Mouse (Mus musculus) heart, embryonic 12.5 days (tissue): ENCODE data around the gene Wnt2b. TPM values are rescaled to one million over a fixed set of nuclear protein-coding genes. Genes with fewer than 3 reads are reported as not detected.

Source experiments
- ATAC-seq: fragments of 200-750 bp; cut with Nextera tagmentation; 2 replicates; pipeline ENCODE4 v1.8.0; 2017; ENCODE audit warnings: moderate TSS enrichment, moderate library complexity; ENCODE audit not compliant: insufficient number of reproducible peaks, low FRiP score
- H3K27ac ChIP-seq: fragments of 300-500 bp; sonication (generic); 2 replicates; pipeline ENCODE4 v1.5.1; 2016; ENCODE audit warnings: mild to moderate bottlenecking, moderate library complexity; ENCODE audit not compliant: poor library complexity, severe bottlenecking
- H3K27me3 ChIP-seq: fragments of 300-500 bp; sonication (generic); replicated peaks from 2 replicates; pipeline ENCODE4 v1.6.1; 2016; ENCODE audit warnings: mild to moderate bottlenecking, moderate library complexity
- H3K36me3 ChIP-seq: fragments of 300-500 bp; sonication (generic); 2 replicates; pipeline ENCODE4 v1.6.1; 2016; ENCODE audit warnings: mild to moderate bottlenecking, moderate library complexity
- H3K4me1 ChIP-seq: fragments of 300-500 bp; sonication (generic); replicated peaks from 2 replicates; pipeline ENCODE4 v1.6.1; 2016; ENCODE audit warnings: mild to moderate bottlenecking
- H3K4me2 ChIP-seq: fragments of 300-500 bp; sonication (generic); 2 replicates; pipeline ENCODE4 v1.6.1; 2016; ENCODE audit warnings: mild to moderate bottlenecking, moderate library complexity
- H3K4me3 ChIP-seq: fragments of 300-500 bp; sonication (generic); 2 replicates; pipeline ENCODE4 v1.5.1; 2016; ENCODE audit warnings: mild to moderate bottlenecking
- H3K9ac ChIP-seq: fragments of 300-500 bp; sonication (generic); 2 replicates; pipeline ENCODE4 v1.6.1; 2016; ENCODE audit warnings: mild to moderate bottlenecking, moderate library complexity
- H3K9me3 ChIP-seq: fragments of 300-500 bp; sonication (generic); replicated peaks from 2 replicates; pipeline ENCODE4 v1.6.1; 2016; ENCODE audit warnings: mild to moderate bottlenecking, moderate library complexity
- WGBS: fragments of 180-500 bp; shearing (Covaris S2); methylation state at CpG from one replicate; pipeline ENCODE4 v1.1.7; 2016; 5-methylcytosine and 5-hydroxymethylcytosine counted together
- polyA plus RNA-seq: library from polyadenylated mRNA; unstranded; fragments of >200 nt; fragmentation: Nextera tagmentation; extraction: Ambion mirVana; gene quantifications from 2 replicates; pipeline ENCODE4 v1.2.1, GENCODE M21; 2016

Wnt2b gene
- 1.3 and 1.4 TPM in 2 replicates for polyA plus RNA-seq

DNA sequence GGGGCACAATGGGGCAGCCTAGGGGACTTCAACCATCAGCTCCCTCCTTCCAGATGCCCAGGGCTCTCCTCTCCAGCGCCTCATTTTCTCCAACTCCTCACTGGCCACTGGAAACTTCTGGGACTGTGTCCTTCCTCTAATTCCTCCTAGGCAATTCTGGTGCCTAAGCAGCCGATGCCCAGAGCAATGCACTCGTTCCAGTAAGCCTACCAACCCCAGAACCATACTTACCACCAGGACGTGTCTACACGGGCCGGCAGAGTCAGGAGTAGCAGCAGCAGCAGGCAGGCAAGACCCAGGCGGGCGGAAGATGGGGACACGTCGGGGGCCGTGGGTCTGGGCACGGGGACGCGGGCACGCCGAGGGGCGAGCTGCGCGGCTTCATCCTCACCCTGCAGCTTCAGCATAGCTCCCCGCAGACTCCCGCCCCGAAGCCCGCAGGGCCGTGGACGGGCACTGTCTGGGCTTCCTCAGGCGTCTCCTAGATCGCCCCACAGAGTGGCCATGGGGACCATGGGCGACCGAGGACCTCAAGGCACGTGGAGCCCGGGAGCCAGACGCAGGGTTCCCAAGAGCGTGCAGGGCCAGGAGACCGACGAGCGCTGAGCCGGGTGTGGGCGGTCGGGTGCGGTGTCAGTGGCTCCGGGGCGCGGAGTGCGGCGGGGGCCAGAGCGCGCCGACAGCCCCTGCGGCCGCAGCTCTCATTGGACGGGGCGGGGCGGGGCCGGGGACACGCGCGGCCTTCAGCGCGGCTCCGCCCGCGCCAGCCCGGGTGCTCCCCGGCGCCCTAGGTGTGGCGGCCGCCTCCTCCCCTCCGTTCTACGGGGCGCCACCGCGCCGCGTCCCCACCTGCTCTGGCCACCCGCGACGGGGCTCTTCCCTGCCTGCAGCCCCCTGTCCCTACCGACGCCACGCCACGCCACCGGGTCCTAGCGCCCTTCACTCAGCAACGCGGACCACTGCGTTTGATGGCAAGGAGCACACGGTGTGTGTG lies at the start of gene Wnt2b:
Gene Wnt2b, minus strand, starts transcription at position 856 of the 994 bp plus-strand sequence.
- peaks cover 60% of the 10 kb centered on the region for H3K27me3 ChIP-seq
- H3K27ac ChIP-seq: no peak within 1 kb of the TSS
- peak within 1 kb of the TSS; percentile 60 for H3K4me3 ChIP-seq
- no peaks in the 10 kb centered on the region for H3K36me3 ChIP-seq
- peaks cover 45% of the 10 kb centered on the region for H3K4me1 ChIP-seq
- WGBS: 1% methylated on average over 85 of the region's 87 CpGs
- H3K9ac ChIP-seq: peak within 1 kb of the TSS; percentile 65
- no peaks in the 10 kb centered on the region for H3K9me3 ChIP-seq
- peak within 1 kb of the TSS; percentile 92 for H3K4me2 ChIP-seq
- ATAC-seq: peak; percentile 38

GRCm38 (mm10) chr3:105010681-105011339 lies 49.1 kb upstream of the Wnt2b start:
- H3K9me3 ChIP-seq: no peaks in the 10 kb centered on the region
- peaks cover 57% of the 10 kb centered on the region for H3K36me3 ChIP-seq
- H3K4me3 ChIP-seq: no peak overlapping the region
- no peaks in the 10 kb centered on the region for H3K27me3 ChIP-seq
- H3K9ac ChIP-seq: no peak overlapping the region
- WGBS: 86% methylated on average over 11 of the region's 11 CpGs
- peaks cover 40% of the 10 kb centered on the region for H3K4me1 ChIP-seq
- no peak for ATAC-seq
- H3K4me2 ChIP-seq: no peak overlapping the region
- H3K27ac ChIP-seq: no peak overlapping the region

GRCm38 (mm10) chr3:105008070-105008469 lies 46.3 kb upstream of the Wnt2b start:
- Histone ChIP-seq H3K4me2 (no peak overlapping the region), H3K27ac (no peak overlapping the region), H3K9me3 (no peaks in the 10 kb centered on the region), H3K36me3 (peaks cover 83% of the 10 kb centered on the region), H3K27me3 (no peaks in the 10 kb centered on the region), H3K4me1 (peaks cover 16% of the 10 kb centered on the region), H3K9ac (no peak overlapping the region), H3K4me3 (no peak overlapping the region)
- WGBS: 83% methylated on average over 9 of the region's 9 CpGs
- ATAC-seq: no peak

- Histone ChIP-seq H3K9me3 (no peaks in the 10 kb centered on the region), H3K27me3 (no peaks in the 10 kb centered on the region), H3K4me1 (peaks cover 11% of the 10 kb centered on the region), H3K4me3 (no peak overlapping the region), H3K4me2 (no peak overlapping the region), H3K27ac (no peak overlapping the region), H3K9ac (no peak overlapping the region), H3K36me3 (peaks cover 85% of the 10 kb centered on the region)
- WGBS: 94% methylated on average over 6 of the region's 6 CpGs
- no peak for ATAC-seq
Measured at GRCm38 (mm10) chr3:105006101-105006500, 44.4 kb upstream of the Wnt2b start.

DNA sequence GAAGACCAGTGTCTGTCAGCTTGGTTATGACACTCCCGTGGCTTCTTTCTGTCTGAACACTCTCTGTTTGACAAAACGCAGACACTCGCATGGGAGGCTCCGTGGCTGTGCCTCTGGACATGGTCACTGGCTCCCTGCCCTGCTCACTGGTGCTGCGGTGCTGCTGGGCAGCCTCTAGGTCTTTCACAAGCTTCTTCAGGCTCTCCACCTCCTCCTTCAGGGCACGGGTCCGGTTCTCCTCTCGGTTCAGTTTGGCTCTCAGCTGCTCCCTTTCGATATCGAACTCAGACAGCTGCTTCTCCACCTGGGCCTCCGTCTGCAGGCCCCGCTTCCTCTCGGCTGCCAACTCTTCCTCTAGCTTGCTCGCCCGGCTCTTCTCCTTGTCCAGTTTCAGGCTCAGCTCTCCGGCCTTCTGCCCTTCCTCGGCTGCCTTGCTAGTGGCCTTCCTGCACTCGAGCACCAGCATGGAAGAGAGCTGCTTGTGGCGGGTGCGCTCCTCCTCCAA lies 43.9 kb upstream of the Wnt2b start:
- ATAC-seq: no peak
- Histone ChIP-seq H3K36me3 (peaks cover 80% of the 10 kb centered on the region), H3K4me2 (no peak overlapping the region), H3K27me3 (no peaks in the 10 kb centered on the region), H3K27ac (no peak overlapping the region), H3K9me3 (no peaks in the 10 kb centered on the region), H3K4me3 (no peak overlapping the region), H3K4me1 (peaks cover 16% of the 10 kb centered on the region), H3K9ac (no peak overlapping the region)
- 88% methylated on average over 20 of the region's 20 CpGs for WGBS

GRCm38 (mm10) chr3:105005011-105005410 lies 43.3 kb upstream of the Wnt2b start:
- Histone ChIP-seq H3K4me1 (peaks cover 22% of the 10 kb centered on the region), H3K4me2 (no peak overlapping the region), H3K27me3 (no peaks in the 10 kb centered on the region), H3K9me3 (no peaks in the 10 kb centered on the region), H3K9ac (no peak overlapping the region), H3K4me3 (no peak overlapping the region), H3K36me3 (peaks cover 74% of the 10 kb centered on the region), H3K27ac (no peak overlapping the region)
- 88% methylated on average over 10 of the region's 10 CpGs for WGBS
- ATAC-seq: no peak

GRCm38 (mm10) chr3:105003960-105004463 lies 42.3 kb upstream of the Wnt2b start:
- Histone ChIP-seq H3K9ac (no peak overlapping the region), H3K27me3 (no peaks in the 10 kb centered on the region), H3K4me2 (no peak overlapping the region), H3K36me3 (peaks cover 64% of the 10 kb centered on the region), H3K9me3 (no peaks in the 10 kb centered on the region), H3K4me3 (no peak overlapping the region), H3K4me1 (peaks cover 32% of the 10 kb centered on the region), H3K27ac (no peak overlapping the region)
- no peak for ATAC-seq
- 82% methylated on average over 14 of the region's 14 CpGs for WGBS

DNA sequence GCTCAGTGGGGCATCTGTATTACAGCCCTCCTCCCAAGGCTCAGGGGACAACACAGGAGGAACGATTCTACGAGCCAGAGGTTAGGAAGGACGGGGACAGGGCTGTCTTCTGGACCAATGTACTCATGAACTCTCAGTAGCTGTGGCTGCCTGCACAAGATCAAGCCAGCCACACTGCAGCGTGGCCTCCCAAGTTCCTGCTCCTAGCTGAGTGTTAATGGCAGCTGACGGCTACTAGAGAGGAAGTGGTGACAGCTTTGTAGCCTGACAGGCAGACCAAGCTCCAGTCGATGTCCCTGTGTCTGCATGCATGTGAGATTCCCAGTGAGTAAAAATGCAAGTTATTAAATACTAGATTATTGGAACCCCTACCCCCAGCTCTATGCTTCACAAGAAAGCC lies 39.7 kb upstream of the Wnt2b start:
- Histone ChIP-seq H3K4me2 (peak overlapping the region; percentile 30; the same call in 1 of the 2 replicates), H3K36me3 (peaks cover 40% of the 10 kb centered on the region), H3K9me3 (no peaks in the 10 kb centered on the region), H3K4me3 (no peak overlapping the region), H3K27ac (peak overlapping the region; percentile 85), H3K4me1 (peaks cover 56% of the 10 kb centered on the region), H3K9ac (peak overlapping the region; percentile 5; the same call in 1 of the 2 replicates), H3K27me3 (no peaks in the 10 kb centered on the region)
- 3% methylated on average over 6 of the region's 6 CpGs for WGBS
- peak; percentile 70 for ATAC-seq

GRCm38 (mm10) chr3:105000561-105000960 lies 38.8 kb upstream of the Wnt2b start:
- Histone ChIP-seq H3K4me3 (no peak overlapping the region), H3K36me3 (peaks cover 32% of the 10 kb centered on the region), H3K9ac (no peak overlapping the region), H3K4me2 (no peak overlapping the region), H3K27me3 (no peaks in the 10 kb centered on the region), H3K9me3 (no peaks in the 10 kb centered on the region), H3K27ac (no peak overlapping the region), H3K4me1 (peaks cover 62% of the 10 kb centered on the region)
- no peak for ATAC-seq
- 75% methylated on average over 8 of the region's 8 CpGs for WGBS

GRCm38 (mm10) chr3:104997563-104997962 lies 35.8 kb upstream of the Wnt2b start:
- 8% methylated on average over 6 of the region's 6 CpGs for WGBS
- peak overlapping the region; percentile 71 for H3K27ac ChIP-seq
- no peaks in the 10 kb centered on the region for H3K9me3 ChIP-seq
- H3K9ac ChIP-seq: peak overlapping the region; percentile 46; the same call in 1 of the 2 replicates
- no peak overlapping the region for H3K4me3 ChIP-seq
- H3K4me2 ChIP-seq: peak overlapping the region; percentile 46
- 0 out of 2 replicates have a peak, but pooled peaks cover 3% of the 10 kb centered on the region for H3K36me3 ChIP-seq
- ATAC-seq: no peak
- H3K27me3 ChIP-seq: no peaks in the 10 kb centered on the region
- H3K4me1 ChIP-seq: peaks cover 89% of the 10 kb centered on the region

DNA sequence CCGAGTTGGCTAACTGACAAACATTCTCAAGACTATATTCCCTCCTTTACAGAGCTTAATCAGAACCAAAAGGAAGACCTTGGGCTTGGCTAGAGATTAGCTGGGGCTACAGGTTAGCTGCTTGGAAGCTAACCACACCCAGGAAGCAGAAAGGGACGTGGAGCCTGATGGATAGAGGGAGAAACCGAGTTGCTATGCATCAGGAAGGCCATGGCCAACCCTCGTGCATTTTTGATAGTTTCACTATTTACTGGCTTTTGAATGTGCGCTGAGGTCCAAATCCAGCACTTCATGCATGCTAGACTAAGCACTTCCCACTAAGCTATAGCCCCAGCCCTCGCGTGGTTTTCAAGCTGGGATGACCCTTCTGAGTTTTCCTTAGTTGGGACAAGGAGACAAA lies 34.0 kb upstream of the Wnt2b start:
- Histone ChIP-seq H3K9me3 (no peaks in the 10 kb centered on the region), H3K4me1 (peaks cover 74% of the 10 kb centered on the region), H3K9ac (no peak overlapping the region), H3K27me3 (no peaks in the 10 kb centered on the region), H3K36me3 (no peaks in the 10 kb centered on the region), H3K4me2 (no peak overlapping the region), H3K4me3 (no peak overlapping the region), H3K27ac (no peak overlapping the region)
- 75% methylated on average over 7 of the region's 7 CpGs for WGBS
- no peak for ATAC-seq
